Mouse (Mus musculus) layer of hippocampus, adult 9-10 months (tissue): ENCODE measurements around the gene Tcl1b5.

Source experiments
- DNase-seq: peaks from one replicate; pipeline ENCODE4 v3.0.0; 2022; ENCODE audit warnings: low spot score

Gene Tcl1b5

DNA sequence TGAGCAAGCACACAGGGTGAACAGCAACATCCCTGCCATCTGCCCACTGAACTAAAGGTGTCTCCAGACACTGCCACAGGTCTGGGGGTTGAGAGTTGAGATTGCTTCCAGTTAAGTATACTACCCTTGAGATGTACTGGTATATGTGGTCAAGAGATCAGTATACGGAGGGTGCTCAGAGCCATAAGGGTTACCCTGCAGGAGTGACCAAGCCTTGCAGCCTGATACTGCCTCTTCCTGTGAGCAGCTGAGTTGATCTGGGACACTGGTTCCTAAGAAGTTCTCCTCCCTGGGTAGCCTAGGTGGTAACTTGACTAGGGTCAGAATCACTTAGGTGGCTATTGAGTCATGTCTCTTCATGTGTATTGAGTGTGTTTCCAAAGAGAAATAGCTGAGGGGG, 32.3 kb downstream of the Tcl1b5 start:
- DNase-seq = no peak

DNA sequence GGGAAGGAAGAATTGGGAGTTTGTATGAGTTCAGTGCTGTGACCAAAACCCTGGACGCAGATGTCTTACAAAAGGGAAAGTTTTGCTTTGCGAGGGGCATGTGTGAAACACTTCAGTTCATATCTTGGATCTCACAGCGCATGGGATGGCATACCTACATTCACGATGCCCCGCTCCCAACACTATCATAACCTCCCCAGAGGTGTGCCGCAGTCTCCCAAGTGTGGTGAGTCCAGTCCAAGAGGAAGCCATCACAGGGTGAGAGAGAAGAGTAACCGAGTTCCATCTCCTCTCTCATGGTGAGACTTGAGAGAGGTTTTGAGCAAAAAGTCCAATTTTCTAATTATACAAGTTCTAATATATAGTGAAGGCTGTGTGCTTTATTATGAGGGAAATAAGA, 33.1 kb downstream of the Tcl1b5 start:
- DNase-seq = no peak

DNA sequence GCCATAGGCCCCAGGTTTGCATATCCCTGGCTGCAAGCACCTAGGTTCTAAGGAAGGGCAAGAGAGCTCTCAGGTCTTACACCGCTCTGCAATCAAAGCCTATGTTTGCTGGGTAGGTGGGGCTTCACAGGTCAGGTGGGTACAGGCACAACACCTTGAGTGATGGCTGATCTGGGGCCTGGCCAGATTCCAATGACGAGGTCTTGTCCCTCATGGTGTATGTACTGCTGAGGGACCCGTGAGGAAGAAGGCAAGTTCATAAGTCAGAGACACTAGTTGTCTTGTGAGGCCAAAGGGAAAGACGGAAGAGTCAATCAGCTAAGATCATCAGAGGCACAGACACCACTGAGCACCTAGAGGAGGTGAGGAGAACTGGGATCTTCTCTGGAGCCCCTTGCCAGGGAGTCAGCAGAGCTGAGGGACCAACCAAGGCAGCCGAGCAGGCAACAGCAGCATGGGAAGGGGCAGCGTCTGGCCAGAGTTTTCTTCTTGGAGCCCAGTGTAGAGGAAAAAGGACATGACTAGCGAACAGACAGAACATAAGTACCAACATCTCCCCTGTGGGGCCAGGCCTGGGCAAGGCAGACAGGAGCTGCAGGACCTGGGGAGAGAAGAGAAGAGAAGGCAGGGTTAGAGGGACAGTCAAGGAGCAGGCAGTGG, 41.1 kb downstream of the Tcl1b5 start:
- no peak for DNase-seq

DNA sequence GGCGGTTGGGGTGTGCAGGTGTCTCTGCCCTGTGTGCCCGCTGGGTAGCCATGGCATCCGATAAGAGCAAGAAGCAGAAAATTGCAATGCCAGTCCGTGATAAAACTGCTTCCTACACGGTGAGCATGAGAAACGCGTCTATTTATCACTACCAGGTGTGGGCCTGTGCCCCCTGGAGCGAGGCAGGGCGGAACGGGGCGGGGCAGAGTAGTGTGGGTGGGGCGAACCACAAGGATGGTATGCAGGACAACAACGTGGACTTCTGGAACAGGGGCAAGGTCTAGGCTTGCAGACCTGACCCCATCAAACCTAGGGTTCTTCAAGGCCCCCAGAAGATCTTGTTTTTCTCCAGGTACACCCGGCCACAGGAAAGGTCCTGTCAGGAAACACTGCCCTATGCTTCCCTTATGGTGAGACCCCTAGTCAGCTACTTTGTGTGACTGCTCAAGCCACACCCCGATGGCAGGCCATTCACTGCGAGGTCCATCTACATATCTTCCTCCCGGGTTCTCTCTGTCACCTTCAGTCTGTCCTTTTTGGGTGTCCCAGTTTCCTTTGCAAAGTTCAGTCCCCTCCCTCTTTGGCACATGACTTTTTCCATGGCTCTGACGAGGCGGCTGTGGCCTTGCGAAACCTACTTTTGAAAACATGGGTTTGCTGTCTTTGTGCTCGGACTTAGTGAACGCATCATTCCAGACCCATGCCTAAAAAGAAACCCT, 46.6 kb downstream of the Tcl1b5 start, which contains the start of gene Tcl1:
Tcl1 (minus strand) TSS at position 193 of the 719 bp plus-strand sequence.
- no peak for DNase-seq

DNA sequence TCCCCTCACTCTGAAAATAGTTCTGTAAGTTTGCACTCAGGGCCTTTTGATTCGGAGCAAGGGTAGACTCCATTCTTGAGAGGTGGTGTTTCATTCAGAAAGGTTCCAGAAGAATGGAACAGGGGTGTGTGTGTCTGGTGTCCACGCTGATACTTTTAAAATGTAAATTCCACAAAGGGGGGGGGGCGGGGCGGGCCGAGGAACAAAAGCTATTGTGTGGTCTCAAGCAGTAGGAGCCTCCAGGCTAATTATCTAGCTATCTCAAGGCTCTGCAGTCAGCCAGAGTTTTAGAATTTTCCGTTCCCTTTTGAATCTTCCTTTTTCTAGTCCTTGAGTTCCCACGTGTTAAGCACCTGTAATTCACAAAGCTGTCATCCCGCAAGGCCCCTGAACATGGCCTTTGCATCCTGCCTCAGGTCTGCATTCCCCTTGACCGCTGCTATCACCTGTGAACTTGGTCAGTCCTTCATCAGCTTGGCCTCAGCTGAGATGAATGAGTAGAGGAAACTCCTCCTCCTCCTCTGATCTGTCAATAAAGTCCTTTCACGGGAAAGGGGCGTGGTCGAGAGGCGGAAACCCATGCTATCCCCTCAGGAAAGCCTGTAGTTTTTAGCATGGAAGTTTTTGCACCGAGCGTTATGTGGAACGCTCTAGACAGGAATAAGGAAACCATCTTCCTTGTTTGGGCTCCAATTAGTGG, 48.6 kb downstream of the Tcl1b5 start:
- no peak for DNase-seq
